Mouse (Mus musculus): Measurements from ENCODE around the gene Pde7b. TPM values are rescaled to one million over a fixed set of nuclear protein-coding genes. Genes with fewer than 3 reads are reported as not detected.

Gene Pde7b
- polyA plus RNA-seq, 1 experiment from 2014 or later: 3.9 TPM

DNA sequence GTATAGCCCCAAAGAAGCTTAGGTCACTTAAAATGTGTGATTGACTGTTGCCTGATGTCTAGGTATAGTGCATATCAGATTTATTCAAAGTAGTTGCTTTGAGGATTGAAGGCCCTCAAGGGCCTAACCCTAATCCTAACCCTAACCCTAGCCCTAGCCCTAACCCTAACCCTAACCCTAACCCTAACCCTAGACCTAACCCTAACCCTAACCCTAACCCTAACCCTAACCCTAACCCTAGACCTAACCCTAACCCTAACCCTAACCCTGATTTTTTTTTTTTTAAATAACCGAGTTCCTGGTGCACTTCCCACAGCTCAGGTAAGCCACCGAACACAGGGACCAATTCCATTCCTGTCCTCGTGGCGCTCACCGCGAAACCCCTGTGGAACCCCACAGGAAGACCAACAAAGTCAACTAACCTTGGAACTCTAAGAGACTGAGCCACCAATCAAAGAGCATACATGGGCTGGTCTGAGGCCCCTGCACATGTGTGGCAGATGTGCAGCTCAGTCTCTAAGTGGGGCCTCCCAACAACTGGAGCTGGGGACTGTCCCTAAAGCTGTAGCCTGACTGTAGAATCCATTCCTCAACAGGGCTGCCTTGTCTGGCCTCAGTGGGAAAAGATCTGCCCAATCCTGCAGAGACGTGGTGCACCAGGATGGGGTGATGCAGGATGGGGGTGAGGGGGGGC, 265.1 kb downstream of the Pde7b start:
- no peaks in the 10 kb centered on the region for H3K9me3 ChIP-seq (ENCODE audit: control insufficient read depth, low read length)
- no peaks in the 10 kb centered on the region for H3K27me3 ChIP-seq (ENCODE audit: control insufficient read depth, insufficient read depth, low read length)
- no peaks in the 10 kb centered on the region for H3K4me1 ChIP-seq (replicated peaks; ENCODE audit: control insufficient read depth, insufficient read depth, low read length)
- no peak overlapping the region for H3K4me2 ChIP-seq (replicated peaks)
- ATAC-seq (ENCODE audit: low FRiP score): no peak
- H3K36me3 ChIP-seq (replicated peaks; ENCODE audit: control insufficient read depth, insufficient read depth): no peaks in the 10 kb centered on the region
- WGBS: 97% methylated on average over 7 of the region's 7 CpGs
- H3K27ac ChIP-seq: no peak overlapping the region
- H3K4me3 ChIP-seq (replicated peaks; ENCODE audit: low read length): no peak overlapping the region
- no peak for DNase-seq (ENCODE audit: low spot score)
- H3K9ac ChIP-seq: no peak overlapping the region

DNA sequence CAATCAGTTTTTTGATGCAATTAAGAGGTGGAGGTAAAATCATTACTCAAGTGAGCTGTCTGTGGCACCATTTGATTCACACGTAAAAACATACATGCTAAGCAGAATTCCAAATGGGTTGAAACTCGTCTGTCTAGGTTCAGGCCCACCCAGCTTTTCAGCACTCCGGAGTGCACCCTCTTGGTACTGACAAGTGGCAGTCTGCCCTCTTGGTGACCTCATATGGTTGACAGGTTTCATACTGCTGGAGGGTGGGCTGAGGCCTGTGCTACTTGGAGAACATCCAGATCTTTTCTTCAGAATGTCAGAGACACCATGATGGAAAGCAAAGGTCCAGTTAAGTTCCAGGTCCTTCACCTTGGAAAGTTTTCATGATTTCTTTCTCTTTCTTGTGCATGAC, 265.7 kb downstream of the Pde7b start:
- no peak overlapping the region for H3K9ac ChIP-seq
- no peaks in the 10 kb centered on the region for H3K4me1 ChIP-seq (replicated peaks; ENCODE audit: control insufficient read depth, insufficient read depth, low read length)
- no peak overlapping the region for H3K4me2 ChIP-seq (replicated peaks)
- no peaks in the 10 kb centered on the region for H3K27me3 ChIP-seq (ENCODE audit: control insufficient read depth, insufficient read depth, low read length)
- no peak for ATAC-seq (ENCODE audit: low FRiP score)
- H3K9me3 ChIP-seq (ENCODE audit: control insufficient read depth, low read length): no peaks in the 10 kb centered on the region
- DNase-seq (ENCODE audit: low spot score): no peak
- no peak overlapping the region for H3K27ac ChIP-seq
- no peak overlapping the region for H3K4me3 ChIP-seq (replicated peaks; ENCODE audit: low read length)
- 83% methylated on average over 3 of the region's 3 CpGs for WGBS
- H3K36me3 ChIP-seq (replicated peaks; ENCODE audit: control insufficient read depth, insufficient read depth): no peaks in the 10 kb centered on the region

DNA sequence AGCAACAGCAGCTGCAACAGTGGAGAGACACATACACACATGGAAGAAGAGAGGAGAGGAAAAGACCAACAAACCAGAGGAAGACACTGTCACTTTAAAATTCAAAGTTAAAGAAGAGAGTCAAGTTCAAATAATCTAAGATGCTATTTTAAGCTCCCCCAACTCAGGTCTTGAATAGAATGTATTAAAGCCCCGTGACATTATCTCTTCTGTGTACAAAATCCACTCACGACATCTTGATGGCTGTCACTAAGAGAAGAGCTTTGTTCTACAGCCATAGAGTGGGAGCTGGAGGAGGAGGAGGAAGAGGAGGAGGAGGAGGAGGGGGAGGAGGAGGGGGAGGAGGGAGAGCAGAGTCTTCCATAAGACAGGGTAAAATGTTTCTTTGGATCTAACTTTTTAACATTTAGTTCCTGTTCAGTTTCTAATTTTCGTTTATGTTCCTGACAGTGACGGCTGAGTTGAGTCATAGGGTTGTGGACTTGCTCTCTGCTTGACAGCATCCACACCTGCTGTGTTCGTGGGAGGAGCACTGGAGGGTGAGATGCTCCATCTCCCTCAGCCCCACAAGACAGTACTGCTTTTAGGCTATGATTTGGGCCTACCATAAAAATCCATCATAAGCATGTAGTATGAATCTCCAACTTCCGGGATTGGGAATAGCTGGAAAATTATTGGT, 270.4 kb downstream of the Pde7b start:
- H3K4me2 ChIP-seq (replicated peaks): no peak overlapping the region

DNA sequence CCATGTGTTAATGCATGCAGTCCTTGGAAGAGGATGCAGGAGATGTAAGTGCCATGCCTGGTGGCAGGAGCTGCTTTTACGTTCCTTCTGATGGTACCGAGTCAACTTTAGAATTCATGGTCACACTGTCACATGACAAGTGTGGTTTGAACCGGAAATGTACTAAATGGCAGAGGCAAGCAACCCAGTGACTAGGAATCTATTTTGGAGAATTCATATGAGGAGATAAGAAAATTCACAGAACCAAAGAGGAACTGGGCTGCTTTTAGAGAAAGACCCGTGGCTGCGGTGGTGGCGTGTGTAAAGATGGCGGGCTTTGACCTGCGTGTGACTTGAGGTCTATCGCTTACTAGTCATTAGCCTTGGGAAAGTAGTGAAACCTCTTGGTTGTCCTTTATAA, 287.4 kb downstream of the Pde7b start:
- H3K36me3 ChIP-seq (replicated peaks; ENCODE audit: control insufficient read depth, insufficient read depth): no peaks in the 10 kb centered on the region

More for the DNA sequence above, 270.4 kb downstream of the Pde7b start:
- H3K9me3 ChIP-seq (ENCODE audit: control insufficient read depth, low read length): no peaks in the 10 kb centered on the region
- no peaks in the 10 kb centered on the region for H3K27me3 ChIP-seq (ENCODE audit: control insufficient read depth, insufficient read depth, low read length)
- 78% methylated on average over 6 of the region's 6 CpGs for WGBS
- no peak overlapping the region for H3K27ac ChIP-seq
- H3K36me3 ChIP-seq (replicated peaks; ENCODE audit: control insufficient read depth, insufficient read depth): no peaks in the 10 kb centered on the region
- H3K4me1 ChIP-seq (replicated peaks; ENCODE audit: control insufficient read depth, insufficient read depth, low read length): no peaks in the 10 kb centered on the region
- no peak overlapping the region for H3K4me3 ChIP-seq (replicated peaks; ENCODE audit: low read length)
- DNase-seq (ENCODE audit: low spot score) (no peak), ATAC-seq (ENCODE audit: low FRiP score) (no peak)
- H3K9ac ChIP-seq: no peak overlapping the region

DNA sequence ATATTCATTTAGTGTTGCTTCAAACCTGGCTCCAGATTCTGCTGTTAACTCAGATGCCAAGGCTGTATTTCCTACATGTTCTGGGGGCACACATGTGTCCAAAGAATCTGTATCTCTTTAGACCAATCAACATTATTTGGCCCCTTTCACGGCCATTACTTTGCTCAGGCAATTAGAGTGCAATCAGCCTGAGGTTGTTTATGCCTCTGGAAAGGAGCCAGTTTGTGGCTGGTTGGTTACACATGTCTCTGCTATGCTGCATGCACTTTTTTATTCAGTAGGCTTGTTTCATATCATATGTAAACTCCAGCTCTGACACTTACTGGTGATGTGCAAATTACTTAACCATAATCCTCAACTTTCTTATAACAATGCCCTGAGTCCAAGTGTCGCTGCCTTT, 287.9 kb downstream of the Pde7b start:
- Histone ChIP-seq H3K27me3 (ENCODE audit: control insufficient read depth, insufficient read depth, low read length) (no peaks in the 10 kb centered on the region), H3K9me3 (ENCODE audit: control insufficient read depth, low read length) (no peaks in the 10 kb centered on the region), H3K9ac (no peak overlapping the region), H3K27ac (no peak overlapping the region), H3K4me1 (replicated peaks; ENCODE audit: control insufficient read depth, insufficient read depth, low read length) (no peaks in the 10 kb centered on the region), H3K4me3 (replicated peaks; ENCODE audit: low read length) (no peak overlapping the region), H3K36me3 (replicated peaks; ENCODE audit: control insufficient read depth, insufficient read depth) (no peaks in the 10 kb centered on the region), H3K4me2 (replicated peaks) (no peak overlapping the region)
- DNase-seq (ENCODE audit: low spot score) (no peak), ATAC-seq (ENCODE audit: low FRiP score) (no peak)
- 88% methylated on average over 2 of the region's 2 CpGs for WGBS

More for the DNA sequence above, 287.4 kb downstream of the Pde7b start:
- WGBS: 94% methylated on average over 9 of the region's 9 CpGs
- Histone ChIP-seq H3K4me1 (replicated peaks; ENCODE audit: control insufficient read depth, insufficient read depth, low read length) (no peaks in the 10 kb centered on the region), H3K27ac (no peak overlapping the region), H3K27me3 (ENCODE audit: control insufficient read depth, insufficient read depth, low read length) (no peaks in the 10 kb centered on the region), H3K9me3 (ENCODE audit: control insufficient read depth, low read length) (no peaks in the 10 kb centered on the region), H3K4me3 (replicated peaks; ENCODE audit: low read length) (no peak overlapping the region), H3K4me2 (replicated peaks) (no peak overlapping the region), H3K9ac (no peak overlapping the region)
- DNase-seq (ENCODE audit: low spot score): no peak
- ATAC-seq (ENCODE audit: low FRiP score): no peak

DNA sequence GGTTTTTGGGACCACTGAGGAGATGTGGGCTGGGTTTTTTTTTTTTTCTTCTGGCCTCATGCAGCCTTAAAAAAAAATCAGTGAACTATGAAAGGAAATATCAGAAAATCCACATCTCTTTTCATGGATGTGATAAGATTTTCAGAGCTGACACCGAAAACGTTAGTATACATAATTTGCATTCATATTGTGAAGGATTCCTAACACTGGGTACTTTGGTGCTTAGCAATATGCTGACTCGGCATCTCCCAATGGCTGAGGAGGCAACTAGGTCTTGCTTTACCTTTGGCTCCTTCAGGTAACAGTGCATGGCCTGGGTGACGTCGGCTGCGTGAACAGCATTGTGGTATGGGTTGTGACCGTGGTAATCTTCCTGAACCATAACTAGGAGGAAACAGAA, 289.0 kb downstream of the Pde7b start:
- Histone ChIP-seq H3K36me3 (replicated peaks; ENCODE audit: control insufficient read depth, insufficient read depth) (no peaks in the 10 kb centered on the region), H3K27me3 (ENCODE audit: control insufficient read depth, insufficient read depth, low read length) (no peaks in the 10 kb centered on the region), H3K4me3 (replicated peaks; ENCODE audit: low read length) (no peak overlapping the region), H3K4me1 (replicated peaks; ENCODE audit: control insufficient read depth, insufficient read depth, low read length) (no peaks in the 10 kb centered on the region), H3K9me3 (ENCODE audit: control insufficient read depth, low read length) (no peaks in the 10 kb centered on the region), H3K4me2 (replicated peaks) (no peak overlapping the region), H3K9ac (no peak overlapping the region), H3K27ac (no peak overlapping the region)
- DNase-seq (ENCODE audit: low spot score): no peak
- no peak for ATAC-seq (ENCODE audit: low FRiP score)
- WGBS: 94% methylated on average over 7 of the region's 7 CpGs

DNA sequence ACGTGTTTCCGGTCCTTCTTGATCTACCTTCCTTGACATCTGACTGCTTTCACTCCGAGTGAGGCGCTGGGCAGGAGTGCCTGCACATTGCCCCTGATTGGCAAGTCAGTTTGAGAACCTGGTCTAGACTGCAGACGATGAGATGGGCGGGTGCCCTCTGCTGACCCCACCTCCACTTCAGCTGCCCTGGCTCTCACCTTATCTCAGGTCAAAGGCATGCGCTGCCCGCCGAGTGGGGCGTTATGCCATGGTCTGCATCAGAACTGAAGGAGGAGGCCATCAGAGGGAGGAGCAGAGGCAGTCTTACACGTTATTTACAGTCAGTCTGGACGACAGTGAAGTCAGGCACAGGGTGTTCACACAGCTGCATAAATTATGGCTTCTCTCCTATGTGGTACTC, 293.5 kb downstream of the Pde7b start:
- Histone ChIP-seq H3K9ac (no peak overlapping the region), H3K27ac (no peak overlapping the region), H3K4me1 (replicated peaks; ENCODE audit: control insufficient read depth, insufficient read depth, low read length) (no peaks in the 10 kb centered on the region), H3K4me3 (replicated peaks; ENCODE audit: low read length) (no peak overlapping the region), H3K4me2 (replicated peaks) (no peak overlapping the region), H3K27me3 (ENCODE audit: control insufficient read depth, insufficient read depth, low read length) (no peaks in the 10 kb centered on the region), H3K9me3 (ENCODE audit: control insufficient read depth, low read length) (no peaks in the 10 kb centered on the region), H3K36me3 (replicated peaks; ENCODE audit: control insufficient read depth, insufficient read depth) (no peaks in the 10 kb centered on the region)
- no peak for DNase-seq (ENCODE audit: low spot score)
- no peak for ATAC-seq (ENCODE audit: low FRiP score)
- 86% methylated on average over 12 of the region's 12 CpGs for WGBS

DNA sequence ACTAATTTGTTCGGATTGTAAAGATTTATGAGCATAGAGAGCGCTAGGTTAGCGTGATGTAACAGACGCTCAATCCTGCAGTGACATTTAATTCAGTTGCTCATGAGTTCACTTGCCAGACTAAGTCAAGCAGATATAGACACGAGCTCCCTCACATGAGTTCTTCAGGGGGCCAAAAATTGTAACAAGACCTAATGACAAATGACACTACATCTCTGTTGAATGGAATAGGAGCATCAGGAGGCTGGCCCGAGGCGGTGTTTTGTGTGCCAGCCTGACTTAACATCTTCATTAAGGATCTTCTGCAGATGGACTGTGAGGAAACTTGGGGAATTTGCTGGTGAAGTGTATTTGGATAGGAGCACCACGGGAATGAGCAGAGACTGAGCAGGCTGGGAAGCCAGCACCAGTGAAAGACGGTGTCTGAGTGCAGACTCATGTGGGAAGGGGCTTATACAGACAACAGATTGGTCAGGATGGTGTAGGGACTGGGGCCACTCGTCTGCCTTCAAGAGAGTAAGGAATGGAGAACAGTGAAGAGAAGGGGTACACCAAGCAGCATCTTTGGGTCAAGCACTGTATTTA, 303.5 kb downstream of the Pde7b start:
- Histone ChIP-seq H3K4me1 (replicated peaks; ENCODE audit: control insufficient read depth, insufficient read depth, low read length) (no peaks in the 10 kb centered on the region), H3K4me2 (replicated peaks) (no peak overlapping the region), H3K27ac (no peak overlapping the region), H3K9ac (no peak overlapping the region), H3K9me3 (ENCODE audit: control insufficient read depth, low read length) (no peaks in the 10 kb centered on the region), H3K4me3 (replicated peaks; ENCODE audit: low read length) (no peak overlapping the region), H3K36me3 (replicated peaks; ENCODE audit: control insufficient read depth, insufficient read depth) (no peaks in the 10 kb centered on the region), H3K27me3 (ENCODE audit: control insufficient read depth, insufficient read depth, low read length) (no peaks in the 10 kb centered on the region)
- ATAC-seq (ENCODE audit: low FRiP score) (no peak), DNase-seq (ENCODE audit: low spot score) (no peak)
- 78% methylated on average over 10 of the region's 10 CpGs for WGBS

DNA sequence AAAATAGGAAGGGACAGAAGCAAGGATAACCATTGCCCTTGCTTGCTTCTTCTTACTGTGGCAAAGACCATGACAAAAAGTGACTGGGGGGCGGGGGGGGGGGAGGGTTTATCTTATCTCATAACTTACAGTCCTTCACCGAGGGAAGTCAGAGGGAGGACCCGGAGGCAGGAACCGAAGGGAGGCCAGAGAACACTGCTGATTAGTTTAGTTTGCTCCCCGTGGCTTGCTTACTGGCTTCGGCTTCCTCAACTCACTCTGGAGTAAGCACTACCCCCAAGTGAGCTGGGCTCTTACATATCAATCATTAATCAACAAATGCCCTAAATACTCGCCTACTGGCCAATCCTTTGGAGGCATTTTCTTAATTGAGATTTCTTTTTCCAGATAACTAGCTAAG, 304.6 kb downstream of the Pde7b start:
- no peaks in the 10 kb centered on the region for H3K27me3 ChIP-seq (ENCODE audit: control insufficient read depth, insufficient read depth, low read length)
- no peak overlapping the region for H3K9ac ChIP-seq
- H3K36me3 ChIP-seq (replicated peaks; ENCODE audit: control insufficient read depth, insufficient read depth): no peaks in the 10 kb centered on the region
- no peak overlapping the region for H3K4me3 ChIP-seq (replicated peaks; ENCODE audit: low read length)
- WGBS: 68% methylated on average over 7 of the region's 7 CpGs
- H3K4me2 ChIP-seq (replicated peaks): no peak overlapping the region
- DNase-seq (ENCODE audit: low spot score) (no peak), ATAC-seq (ENCODE audit: low FRiP score) (no peak)
- H3K4me1 ChIP-seq (replicated peaks; ENCODE audit: control insufficient read depth, insufficient read depth, low read length): no peaks in the 10 kb centered on the region
- no peaks in the 10 kb centered on the region for H3K9me3 ChIP-seq (ENCODE audit: control insufficient read depth, low read length)
- no peak overlapping the region for H3K27ac ChIP-seq
